Mouse (Mus musculus) NIH3T3 (cell line): Measurements from ENCODE around the gene Selenot.

Experiments used
- DNase-seq: peaks from one replicate; pipeline ENCODE4 v3.0.0-alpha.2; 2012; ENCODE audit warnings: low read depth

Gene Selenot

DNA sequence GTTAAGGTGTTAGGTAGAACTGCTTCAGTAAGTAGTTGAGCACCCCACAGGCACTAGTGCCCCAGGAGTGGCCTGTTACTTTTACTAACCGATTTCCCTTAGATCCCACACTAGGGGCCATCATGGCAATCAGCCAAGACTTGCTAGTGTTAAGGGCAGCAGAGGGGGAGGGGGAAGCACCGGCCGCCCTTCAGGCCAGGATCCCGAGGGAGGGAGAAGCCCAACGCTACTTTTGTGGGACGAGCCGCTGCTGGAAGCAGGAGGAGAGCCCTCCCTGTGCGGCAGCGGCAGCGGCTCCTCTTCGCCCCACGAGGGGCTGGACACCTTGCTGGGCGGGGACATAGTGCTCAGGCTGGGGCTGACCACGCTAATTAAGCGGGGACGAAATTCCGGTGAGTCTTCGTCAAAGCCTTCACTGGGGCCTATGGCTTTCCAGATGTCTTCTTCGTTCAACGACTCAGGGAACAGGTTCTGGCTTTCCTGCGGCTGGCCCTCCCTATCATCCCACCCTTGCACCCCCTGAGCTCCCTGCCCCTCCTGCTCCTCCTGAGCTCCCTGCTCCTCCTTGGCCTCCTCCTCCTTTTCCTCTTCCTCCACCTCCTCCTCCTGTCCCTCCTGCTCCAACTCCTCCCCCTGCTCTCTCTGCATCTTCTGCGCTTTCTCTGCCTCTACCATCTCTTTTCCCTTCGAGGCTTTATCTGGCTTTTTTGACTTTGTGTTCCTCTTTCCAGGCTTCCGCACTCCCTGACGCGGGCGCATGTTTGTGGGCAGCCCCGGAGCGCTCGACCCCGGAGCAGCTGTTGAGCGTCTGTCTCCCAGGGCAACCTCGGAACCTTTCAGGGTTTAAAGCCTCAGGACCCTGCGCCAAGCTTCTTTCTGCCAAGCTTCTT is 60.2 kb downstream of the Selenot start, which contains the start of gene Erich6:
Erich6 (minus strand) TSS at position 802 of the 890 bp plus-strand sequence.
- peak; percentile 54 for DNase-seq
